Mouse (Mus musculus) kidney, postnatal 0 days (tissue): ENCODE measurements around the gene Tagln3. TPM values are rescaled to one million over a fixed set of nuclear protein-coding genes. Genes with fewer than 3 reads are reported as not detected.

Experiments used
- ATAC-seq: fragments of 200-750 bp; cut with Nextera tagmentation; replicated peaks from 2 replicates; pipeline ENCODE4 v1.8.0; 2017; ENCODE audit warnings: low read depth, moderate number of reproducible peaks, moderate TSS enrichment, moderate library complexity; ENCODE audit not compliant: low FRiP score
- DNase-seq: peaks from one replicate; pipeline ENCODE4 v3.0.0-alpha.2; 2016; ENCODE audit warnings: low spot score
- H3K27ac ChIP-seq: fragments of 300-500 bp; sonication (generic); 2 replicates; pipeline ENCODE4 v1.5.1; 2014; ENCODE audit warnings: mild to moderate bottlenecking
- H3K27me3 ChIP-seq: fragments of 300-500 bp; sonication (generic); 2 replicates; pipeline ENCODE4 v1.6.1; 2014; ENCODE audit warnings: low read length, mixed read lengths; ENCODE audit not compliant: insufficient read depth
- H3K36me3 ChIP-seq: fragments of 300-500 bp; sonication (generic); 2 replicates; pipeline ENCODE4 v1.6.1; 2014; ENCODE audit warnings: low read length, mixed read lengths; ENCODE audit not compliant: insufficient read depth
- H3K4me1 ChIP-seq: fragments of 300-500 bp; sonication (generic); replicated peaks from 2 replicates; pipeline ENCODE4 v1.6.1; 2014; ENCODE audit warnings: antibody characterized with exemption, low read length, mixed read lengths; ENCODE audit not compliant: insufficient read depth
- H3K4me2 ChIP-seq: fragments of 300-500 bp; sonication (generic); 2 replicates; pipeline ENCODE4 v1.6.1; 2014; ENCODE audit warnings: mild to moderate bottlenecking, low read length, moderate library complexity, mixed read lengths
- H3K4me3 ChIP-seq: fragments of 300-500 bp; sonication (generic); replicated peaks from 2 replicates; pipeline ENCODE4 v1.5.1; 2014; ENCODE audit warnings: low read depth, low read length
- H3K9ac ChIP-seq: fragments of 300-500 bp; sonication (generic); 2 replicates; pipeline ENCODE4 v1.6.1; 2014; ENCODE audit warnings: low read depth, low read length
- H3K9me3 ChIP-seq: fragments of 300-500 bp; sonication (generic); replicated peaks from 2 replicates; pipeline ENCODE4 v1.6.1; 2016; ENCODE audit warnings: low read length, inconsistent platforms, mixed read lengths
- CTCF ChIP-seq: IDR thresholded peaks from 2 replicates; pipeline ENCODE4 v1.5.1; 2016; ENCODE audit warnings: antibody characterized with exemption, low read depth, mild to moderate bottlenecking, moderate library complexity
- WGBS: fragments of 180-500 bp; shearing (Covaris S2); extraction: QIAGEN DNeasy Blood & Tissue Kit; methylation state at CpG from one replicate; pipeline ENCODE4 v1.1.7; 2014; 5-methylcytosine and 5-hydroxymethylcytosine counted together
- polyA plus RNA-seq: library from polyadenylated mRNA; unstranded; fragments of >200 nt; fragmentation: Nextera tagmentation; extraction: Ambion mirVana; gene quantifications from 2 replicates; pipeline ENCODE4 v1.2.1, GENCODE M21; 2015

The Tagln3 gene
- polyA plus RNA-seq, 1 experiment from 2014 or later, result 1.9 TPM

- Histone ChIP-seq H3K4me2 (peak within 1 kb of the TSS; percentile 65), H3K9me3 (no peaks in the 10 kb centered on the region), H3K4me3 (peak within 1 kb of the TSS; percentile 91), H3K27me3 (no peaks in the 10 kb centered on the region), H3K9ac (peak within 1 kb of the TSS; percentile 95), H3K27ac (peak within 1 kb of the TSS; percentile 95), H3K4me1 (peaks cover 7% of the 10 kb centered on the region; the same call in 1 of the 2 replicates), H3K36me3 (peaks cover 10% of the 10 kb centered on the region; the same call in 1 of the 2 replicates)
- ATAC-seq, result peak; percentile 99
- WGBS, result under 1% methylated on average over 51 of the region's 51 CpGs
- no peak for TF ChIP-seq CTCF
- DNase-seq, result peak; percentile 91
Observed at GRCm38 (mm10) chr16:45742615-45743476, 18.4 kb upstream of the Tagln3 start, which contains the start of gene Abhd10. Gene Abhd10, minus strand, starts transcription at chr16:45742955.

DNA sequence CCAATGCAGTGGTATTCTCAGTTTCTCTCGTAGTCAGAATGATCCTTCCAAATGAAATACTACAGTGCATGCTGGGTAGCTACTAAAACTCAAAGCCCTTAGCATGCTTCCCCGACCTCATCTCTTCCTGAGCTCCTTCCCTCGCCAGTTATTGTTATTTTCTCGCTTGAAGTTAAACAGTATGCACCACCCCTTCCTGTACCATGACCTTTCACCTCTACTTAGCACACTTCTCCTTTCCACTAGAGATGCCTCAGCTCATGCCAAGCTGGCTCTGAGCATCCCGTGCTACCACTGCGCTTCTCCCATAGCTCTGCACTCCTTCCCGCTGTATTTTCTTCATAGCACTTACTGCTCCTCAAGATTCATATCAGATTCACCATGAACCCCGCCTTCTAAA, 13.5 kb upstream of the Tagln3 start:
- no peak overlapping the region for H3K4me2 ChIP-seq
- H3K36me3 ChIP-seq, result peaks cover 17% of the 10 kb centered on the region
- no peak overlapping the region for H3K9ac ChIP-seq
- no peak for TF ChIP-seq CTCF
- WGBS, result 83% methylated on average over 8 of the region's 8 CpGs
- no peak overlapping the region for H3K27ac ChIP-seq
- ATAC-seq (no peak), DNase-seq (no peak)
- H3K4me3 ChIP-seq, result no peak overlapping the region
- H3K27me3 ChIP-seq, result no peaks in the 10 kb centered on the region
- H3K9me3 ChIP-seq, result no peaks in the 10 kb centered on the region
- H3K4me1 ChIP-seq, result no peaks in the 10 kb centered on the region

DNA sequence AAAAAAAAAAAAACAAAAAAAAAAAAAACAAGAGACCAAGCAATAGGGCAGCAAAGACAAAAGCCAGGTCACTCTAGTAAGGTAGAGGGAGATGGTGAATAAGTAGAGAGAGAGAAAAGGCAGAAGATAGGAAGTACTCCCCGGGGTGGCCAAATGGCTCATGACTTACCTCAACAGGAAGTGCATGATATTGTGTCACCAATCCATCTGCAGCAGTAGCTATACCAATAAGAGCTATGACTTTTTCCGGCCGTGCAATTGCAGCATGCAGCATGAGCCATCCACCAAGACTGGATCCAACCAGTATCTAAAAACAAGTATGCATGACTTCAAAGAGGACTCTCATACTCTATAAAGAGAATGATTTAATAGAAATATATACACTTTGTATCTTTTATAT, 12.3 kb upstream of the Tagln3 start:
- no peak for ATAC-seq
- TF ChIP-seq CTCF, result no peak
- Histone ChIP-seq H3K9ac (no peak overlapping the region), H3K27ac (no peak overlapping the region), H3K9me3 (no peaks in the 10 kb centered on the region), H3K27me3 (no peaks in the 10 kb centered on the region), H3K36me3 (peaks cover 22% of the 10 kb centered on the region), H3K4me2 (no peak overlapping the region), H3K4me3 (no peak overlapping the region), H3K4me1 (no peaks in the 10 kb centered on the region)
- 94% methylated on average over 3 of the region's 3 CpGs for WGBS
- no peak for DNase-seq

DNA sequence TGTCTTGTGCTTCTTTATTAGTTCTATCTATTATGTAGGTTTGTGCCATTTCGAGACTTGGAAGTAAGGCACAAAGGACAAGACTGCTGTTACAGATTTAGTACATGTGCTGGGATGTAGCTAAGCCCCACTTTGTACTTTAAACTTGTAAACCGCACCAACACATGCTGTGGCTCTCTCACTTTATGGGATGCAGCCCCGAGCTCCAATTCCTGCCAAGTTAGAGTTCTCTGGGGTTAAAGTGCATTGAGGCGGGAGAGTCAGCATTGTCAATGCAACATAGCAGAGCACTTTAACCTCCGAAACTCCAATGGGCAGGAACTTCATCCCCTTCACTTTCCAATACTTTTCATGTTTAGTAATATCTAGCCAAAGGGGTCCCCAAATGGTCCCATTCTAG, 4.8 kb upstream of the Tagln3 start:
- DNase-seq, result no peak

DNA sequence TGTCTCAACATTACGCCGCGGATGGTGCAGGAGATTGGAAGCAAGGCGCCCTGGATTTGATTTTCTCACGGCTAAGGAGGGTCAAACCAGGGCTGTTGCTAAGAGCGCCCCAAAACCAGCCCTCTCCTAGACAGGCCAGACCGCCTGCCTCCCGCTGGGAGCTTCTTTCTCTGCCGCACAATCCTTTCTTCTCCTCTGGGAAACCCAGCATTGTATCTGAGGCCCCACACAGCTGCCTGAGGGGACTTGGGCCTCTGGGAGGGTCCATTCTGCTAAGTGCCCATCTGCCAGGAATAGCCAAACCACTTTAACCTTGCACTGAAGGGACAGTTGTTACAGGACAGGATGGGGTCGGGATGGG, 314 bp upstream of the Tagln3 start:
- WGBS, result 2% methylated on average over 10 of the region's 10 CpGs
- Histone ChIP-seq H3K9ac (peak overlapping the region; percentile 55), H3K27me3 (no peaks in the 10 kb centered on the region), H3K4me1 (peaks cover 5% of the 10 kb centered on the region; the same call in 1 of the 2 replicates), H3K27ac (no peak overlapping the region), H3K9me3 (no peaks in the 10 kb centered on the region), H3K36me3 (no peaks in the 10 kb centered on the region), H3K4me2 (peak overlapping the region; percentile 88), H3K4me3 (peak overlapping the region; percentile 38)
- TF ChIP-seq CTCF, result no peak
- ATAC-seq, result peak; percentile 37; the same call in 1 of the 2 replicates
- DNase-seq, result peak; percentile 8

More for the DNA sequence above, 4.8 kb upstream of the Tagln3 start:
- TF ChIP-seq CTCF, result no peak
- ATAC-seq, result no peak
- Histone ChIP-seq H3K9me3 (no peaks in the 10 kb centered on the region), H3K27me3 (no peaks in the 10 kb centered on the region), H3K4me1 (no peaks in the 10 kb centered on the region; the same call in 1 of the 2 replicates), H3K36me3 (peaks cover 16% of the 10 kb centered on the region), H3K4me3 (no peak overlapping the region), H3K4me2 (no peak overlapping the region), H3K9ac (no peak overlapping the region), H3K27ac (no peak overlapping the region)
- 73% methylated on average over 5 of the region's 5 CpGs for WGBS

- Histone ChIP-seq H3K9ac (no peak overlapping the region), H3K27ac (no peak overlapping the region), H3K9me3 (no peaks in the 10 kb centered on the region), H3K4me2 (peak overlapping the region; percentile 88), H3K4me3 (peak overlapping the region; percentile 38; the same call in 1 of the 2 replicates), H3K36me3 (no peaks in the 10 kb centered on the region), H3K4me1 (peaks cover 5% of the 10 kb centered on the region; the same call in 1 of the 2 replicates), H3K27me3 (no peaks in the 10 kb centered on the region)
- ATAC-seq (no peak), DNase-seq (no peak)
- TF ChIP-seq CTCF, result no peak
- WGBS, result 63% methylated on average over 6 of the region's 6 CpGs
Observed at GRCm38 (mm10) chr16:45723172-45723901, 1.1 kb downstream of the Tagln3 start.
